Mouse (Mus musculus) brain, embryonic 14.5 days (tissue): ENCODE measurements at regions not wholly inside any gene's neighbourhood (a gene's known extent, or its start where the extent isn't known, plus 50 kb on each side); places are given as distances from the start of the nearest gene placed in this dataset.

Experiments
- CTCF ChIP-seq: fragments of 200-500 bp; IDR thresholded peaks from 2 replicates; pipeline ENCODE4 v1.5.1; 2012; ENCODE audit warnings: inconsistent platforms, mild to moderate bottlenecking, moderate library complexity, borderline replicate concordance; ENCODE audit not compliant: insufficient read depth, insufficient read length; ENCODE audit errors: extremely low read depth
- POLR2A ChIP-seq: fragments of 200-500 bp; IDR thresholded peaks from 2 replicates; pipeline ENCODE4 v1.6.1; 2012; ENCODE audit warnings: mild to moderate bottlenecking, inconsistent platforms, borderline replicate concordance; ENCODE audit not compliant: poor library complexity, insufficient read depth, insufficient read length, severe bottlenecking; ENCODE audit errors: extremely low read depth

DNA sequence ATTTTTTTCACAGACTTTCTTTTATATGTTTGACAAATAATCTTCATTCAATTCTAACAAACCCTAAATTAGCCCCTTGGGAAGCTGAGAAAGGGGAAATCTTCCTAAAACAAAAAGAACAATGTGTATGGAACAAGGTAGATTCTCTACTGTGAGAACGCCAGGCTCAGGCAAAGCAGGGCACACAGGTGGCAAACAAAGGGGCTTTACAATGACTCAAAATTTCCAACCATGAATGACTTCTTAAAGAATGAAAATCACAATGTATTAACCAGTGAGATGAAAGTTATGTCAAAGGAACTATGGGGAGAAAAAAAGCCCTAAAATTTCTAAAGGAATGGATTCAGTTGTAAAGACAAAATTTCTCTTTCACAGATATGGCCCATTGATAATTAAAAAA lies 262.3 kb downstream of the Kcnj2 start:
- TF ChIP-seq CTCF (no peak), POLR2A (no peak)
